Mouse (Mus musculus) midbrain, embryonic 13.5 days (tissue): ENCODE data around the gene Srpx. TPM values are rescaled to one million over a fixed set of nuclear protein-coding genes. Genes with fewer than 3 reads are reported as not detected.
A peak's percentile ranks its signal among the peaks of the same experiment; 100 is the strongest.

Source experiments
- ATAC-seq: fragments of 200-750 bp; cut with Nextera tagmentation; 2 replicates; pipeline ENCODE4 v1.8.0; 2017; ENCODE audit warnings: mild to moderate bottlenecking, moderate TSS enrichment, moderate library complexity
- H3K27ac ChIP-seq: fragments of 300-500 bp; sonication (generic); 2 replicates; pipeline ENCODE4 v1.5.1; 2015; ENCODE audit warnings: inconsistent platforms, mild to moderate bottlenecking, moderate library complexity
- H3K27me3 ChIP-seq: fragments of 300-500 bp; sonication (generic); 2 replicates; pipeline ENCODE4 v1.6.1; 2015; ENCODE audit warnings: mild to moderate bottlenecking, inconsistent platforms
- H3K36me3 ChIP-seq: fragments of 300-500 bp; sonication (generic); 2 replicates; pipeline ENCODE4 v1.6.1; 2015; ENCODE audit warnings: mild to moderate bottlenecking, inconsistent platforms
- H3K4me1 ChIP-seq: fragments of 300-500 bp; sonication (generic); replicated peaks from 2 replicates; pipeline ENCODE4 v1.6.1; 2015; ENCODE audit warnings: inconsistent platforms
- H3K4me2 ChIP-seq: fragments of 300-500 bp; sonication (generic); replicated peaks from 2 replicates; pipeline ENCODE4 v1.6.1; 2015; ENCODE audit warnings: moderate library complexity, mild to moderate bottlenecking, inconsistent platforms
- H3K4me3 ChIP-seq: fragments of 300-500 bp; sonication (generic); replicated peaks from 2 replicates; pipeline ENCODE4 v1.5.1; 2015; ENCODE audit warnings: mild to moderate bottlenecking, inconsistent platforms
- H3K9ac ChIP-seq: fragments of 300-500 bp; sonication (generic); replicated peaks from 2 replicates; pipeline ENCODE4 v1.6.1; 2015; ENCODE audit warnings: mild to moderate bottlenecking, inconsistent platforms
- H3K9me3 ChIP-seq: fragments of 300-500 bp; sonication (generic); 2 replicates; pipeline ENCODE4 v1.6.1; 2016; ENCODE audit warnings: mild to moderate bottlenecking, inconsistent platforms
- WGBS: fragments of 180-500 bp; shearing (Covaris S2); methylation state at CpG from one replicate; pipeline ENCODE4 v1.1.7; 2015; 5-methylcytosine and 5-hydroxymethylcytosine counted together
- polyA plus RNA-seq: library from polyadenylated mRNA; unstranded; fragments of >200 nt; fragmentation: Nextera tagmentation; extraction: Ambion mirVana; gene quantifications from 2 replicates; pipeline ENCODE4 v1.2.1, GENCODE M21; 2015

Srpx gene
- 2.1 and 2.2 TPM in 2 replicates for polyA plus RNA-seq

DNA sequence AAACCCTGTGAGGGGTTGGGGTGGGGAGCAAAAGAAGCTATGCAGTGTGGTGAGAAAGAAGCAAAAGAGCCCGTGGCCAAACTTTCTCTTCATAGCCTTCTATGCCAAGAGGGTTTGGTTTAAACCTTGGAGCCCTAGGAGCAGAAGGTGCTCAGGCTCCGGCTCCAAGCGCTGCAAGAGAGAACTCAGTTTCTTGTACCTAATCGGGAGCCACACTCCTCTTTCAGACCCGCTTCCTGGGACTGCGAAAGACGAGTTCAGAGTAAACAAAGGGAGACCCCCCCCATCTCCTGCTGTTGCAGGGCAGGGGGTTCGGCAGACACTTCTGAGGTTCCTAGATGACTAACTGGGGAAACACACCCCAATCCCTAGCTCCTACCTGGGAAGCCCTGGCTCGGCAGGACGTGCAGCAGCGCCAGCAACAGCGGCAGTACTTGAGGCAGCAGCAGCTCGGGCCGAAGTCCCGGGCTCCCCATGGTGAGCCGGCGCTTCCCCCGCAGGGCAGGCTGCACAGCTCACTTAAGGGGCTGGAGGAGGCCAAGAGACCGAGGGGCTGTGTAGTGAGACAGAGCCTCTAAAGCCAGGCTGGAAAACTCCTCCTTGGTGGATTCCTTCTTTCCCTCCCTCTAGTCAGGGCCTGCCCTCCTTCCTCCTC is at the start of gene Srpx:
TSS of gene Srpx (minus strand) at position 645 of the 655 bp plus-strand sequence.
- Histone ChIP-seq H3K27me3 (no peaks in the 10 kb centered on the region), H3K9me3 (no peaks in the 10 kb centered on the region), H3K4me1 (0 out of 2 replicates have a peak, but pooled peaks cover 3% of the 10 kb centered on the region), H3K9ac (peak within 1 kb of the TSS; percentile 51; the same call in 1 of the 2 replicates), H3K4me3 (peak within 1 kb of the TSS; percentile 37), H3K27ac (no peak within 1 kb of the TSS), H3K36me3 (no peaks in the 10 kb centered on the region), H3K4me2 (peak within 1 kb of the TSS; percentile 58)
- WGBS: 33% methylated on average over 19 of the region's 19 CpGs
- ATAC-seq: peak; percentile 78

- Histone ChIP-seq H3K27ac (no peak overlapping the region), H3K4me2 (no peak overlapping the region), H3K4me3 (no peak overlapping the region), H3K36me3 (no peaks in the 10 kb centered on the region), H3K9ac (no peak overlapping the region), H3K4me1 (no peaks in the 10 kb centered on the region), H3K9me3 (no peaks in the 10 kb centered on the region), H3K27me3 (no peaks in the 10 kb centered on the region)
- 61% methylated on average over 3 of the region's 3 CpGs for WGBS
- ATAC-seq: no peak
Observed at GRCm38 (mm10) chrX:10152390-10152789, 34.9 kb upstream of the Srpx start.

- Histone ChIP-seq H3K27me3 (no peaks in the 10 kb centered on the region), H3K4me3 (no peak overlapping the region), H3K9me3 (no peaks in the 10 kb centered on the region), H3K36me3 (no peaks in the 10 kb centered on the region), H3K4me2 (no peak overlapping the region), H3K9ac (no peak overlapping the region), H3K27ac (no peak overlapping the region), H3K4me1 (0 out of 2 replicates have a peak, but pooled peaks cover 3% of the 10 kb centered on the region)
- 45% methylated on average over 3 of the region's 3 CpGs for WGBS
- no peak for ATAC-seq
Observed at GRCm38 (mm10) chrX:10115780-10116179, 1.7 kb downstream of the Srpx start.

DNA sequence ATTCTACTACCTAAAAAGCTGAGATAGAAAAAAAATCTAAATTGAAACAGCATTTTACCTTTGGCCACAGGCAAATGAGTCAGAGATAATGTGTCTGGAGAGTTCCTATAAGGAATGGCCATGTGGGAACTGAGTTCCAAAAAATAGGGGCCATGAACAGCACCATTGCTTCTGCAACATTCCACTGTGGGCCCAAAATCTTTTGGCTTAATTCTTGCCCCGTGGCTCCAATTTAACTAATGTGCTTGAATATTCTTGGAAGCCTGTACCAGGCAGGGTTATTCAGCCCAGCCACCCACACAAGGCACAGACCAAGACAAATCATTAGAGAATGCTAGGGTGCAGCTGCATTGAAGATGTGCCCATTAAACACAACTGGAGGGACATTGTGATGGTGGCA is 6.8 kb downstream of the Srpx start:
- no peak overlapping the region for H3K27ac ChIP-seq
- no peak for ATAC-seq

DNA sequence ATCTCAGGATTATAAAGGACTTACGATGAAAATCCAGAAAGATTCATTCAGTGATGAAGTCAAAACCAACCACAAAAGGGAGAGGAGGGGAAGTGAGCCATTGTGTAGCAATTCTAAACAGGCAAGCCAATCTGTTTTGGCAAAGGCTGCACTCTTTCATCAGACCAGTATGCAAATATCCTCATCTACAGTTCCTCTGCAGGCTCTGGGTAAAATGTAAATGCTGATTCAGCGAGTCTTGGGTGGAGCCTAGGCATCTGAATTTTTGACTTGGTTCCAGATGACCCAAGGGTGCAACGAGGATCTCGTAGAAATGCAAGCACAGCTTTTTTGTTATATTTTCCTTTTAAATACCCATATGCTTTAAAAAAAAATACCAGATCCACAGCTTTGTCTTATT is 9.0 kb downstream of the Srpx start:
- 69% methylated on average over 4 of the region's 4 CpGs for WGBS
- Histone ChIP-seq H3K4me3 (no peak overlapping the region), H3K9ac (no peak overlapping the region), H3K9me3 (0 out of 2 replicates have a peak, but pooled peaks cover 3% of the 10 kb centered on the region), H3K4me2 (no peak overlapping the region), H3K4me1 (no peaks in the 10 kb centered on the region), H3K27ac (no peak overlapping the region), H3K27me3 (no peaks in the 10 kb centered on the region), H3K36me3 (no peaks in the 10 kb centered on the region)
- ATAC-seq: no peak

More for the DNA sequence above, 6.8 kb downstream of the Srpx start:
- H3K27me3 ChIP-seq: no peaks in the 10 kb centered on the region
- no peak overlapping the region for H3K9ac ChIP-seq
- 66% methylated on average over 1 of the region's 1 CpGs for WGBS
- no peak overlapping the region for H3K4me2 ChIP-seq
- 0 out of 2 replicates have a peak, but pooled peaks cover 3% of the 10 kb centered on the region for H3K9me3 ChIP-seq
- H3K4me1 ChIP-seq: no peaks in the 10 kb centered on the region
- H3K36me3 ChIP-seq: no peaks in the 10 kb centered on the region
- no peak overlapping the region for H3K4me3 ChIP-seq

- ATAC-seq: no peak
- Histone ChIP-seq H3K4me2 (no peak overlapping the region), H3K27me3 (no peaks in the 10 kb centered on the region), H3K4me3 (no peak overlapping the region), H3K9ac (no peak overlapping the region), H3K36me3 (no peaks in the 10 kb centered on the region), H3K27ac (no peak overlapping the region), H3K9me3 (0 out of 2 replicates have a peak, but pooled peaks cover 3% of the 10 kb centered on the region), H3K4me1 (no peaks in the 10 kb centered on the region)
- 70% methylated on average over 5 of the region's 5 CpGs for WGBS
Observed at GRCm38 (mm10) chrX:10105475-10105874, 12.0 kb downstream of the Srpx start.

DNA sequence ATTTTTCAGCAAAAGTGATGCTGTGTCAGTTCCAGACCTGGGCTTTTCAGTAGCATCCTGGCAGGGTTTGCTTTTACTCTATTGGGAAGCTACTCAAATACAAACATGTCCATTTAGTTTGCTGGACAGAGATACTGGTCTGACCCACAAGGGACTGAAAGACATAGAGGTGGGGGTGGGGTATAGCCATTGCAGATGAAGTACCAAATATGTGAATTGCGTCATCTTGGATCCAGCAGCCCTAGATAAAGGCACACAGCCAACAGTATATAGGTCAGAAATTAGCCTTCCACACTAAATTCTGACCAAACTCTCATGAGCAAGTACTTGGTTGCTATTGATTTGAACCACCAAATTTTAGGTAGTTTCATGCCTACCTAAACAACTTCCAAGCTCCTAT is 14.8 kb downstream of the Srpx start:
- 95% methylated on average over 1 of the region's 1 CpGs for WGBS
- Histone ChIP-seq H3K9ac (no peak overlapping the region), H3K36me3 (no peaks in the 10 kb centered on the region), H3K27ac (no peak overlapping the region), H3K4me3 (no peak overlapping the region), H3K4me2 (no peak overlapping the region), H3K9me3 (0 out of 2 replicates have a peak, but pooled peaks cover under 1% of the 10 kb centered on the region), H3K27me3 (no peaks in the 10 kb centered on the region), H3K4me1 (no peaks in the 10 kb centered on the region)
- no peak for ATAC-seq

- Histone ChIP-seq H3K9ac (no peak overlapping the region), H3K4me3 (no peak overlapping the region), H3K27me3 (no peaks in the 10 kb centered on the region), H3K9me3 (no peaks in the 10 kb centered on the region), H3K4me2 (no peak overlapping the region), H3K36me3 (no peaks in the 10 kb centered on the region), H3K4me1 (no peaks in the 10 kb centered on the region), H3K27ac (no peak overlapping the region)
- 57% methylated on average over 3 of the region's 3 CpGs for WGBS
- no peak for ATAC-seq
Observed at GRCm38 (mm10) chrX:10095797-10096196, 21.7 kb downstream of the Srpx start.

GRCm38 (mm10) chrX:10080385-10080784 is 37.1 kb downstream of the Srpx start:
- H3K27ac ChIP-seq: no peak overlapping the region
- H3K4me3 ChIP-seq: no peak overlapping the region
- no peak overlapping the region for H3K9ac ChIP-seq
- 69% methylated on average over 3 of the region's 3 CpGs for WGBS
- ATAC-seq: no peak
- no peak overlapping the region for H3K4me2 ChIP-seq
- H3K27me3 ChIP-seq: no peaks in the 10 kb centered on the region
- no peaks in the 10 kb centered on the region for H3K9me3 ChIP-seq
- H3K36me3 ChIP-seq: no peaks in the 10 kb centered on the region
- no peaks in the 10 kb centered on the region for H3K4me1 ChIP-seq

- Histone ChIP-seq H3K4me2 (no peak overlapping the region), H3K9ac (no peak overlapping the region), H3K27me3 (no peaks in the 10 kb centered on the region), H3K27ac (no peak overlapping the region), H3K4me1 (no peaks in the 10 kb centered on the region), H3K4me3 (no peak overlapping the region), H3K9me3 (no peaks in the 10 kb centered on the region), H3K36me3 (no peaks in the 10 kb centered on the region)
- ATAC-seq: no peak
- WGBS: 28% methylated on average over 1 of the region's 1 CpGs
Observed at GRCm38 (mm10) chrX:10079981-10080380, 37.5 kb downstream of the Srpx start.

DNA sequence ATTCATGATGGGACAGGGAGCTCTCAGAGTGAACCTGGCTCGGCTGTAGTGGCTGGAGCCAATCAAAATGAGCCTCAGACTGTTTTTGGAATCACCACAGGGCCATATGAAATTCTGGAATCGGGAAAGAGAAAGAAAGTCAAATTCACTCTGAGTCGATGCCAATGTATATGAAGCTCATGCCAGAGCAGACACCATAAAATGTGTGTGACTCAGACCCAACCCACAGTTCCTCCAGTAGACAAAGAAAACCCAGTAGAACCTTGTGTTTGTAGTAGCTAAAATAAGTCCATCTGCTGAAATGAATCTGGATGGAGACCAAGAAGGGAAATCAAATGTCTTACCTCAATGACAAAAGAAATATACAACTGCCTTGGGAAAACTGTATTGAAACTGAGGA is 43.5 kb downstream of the Srpx start:
- no peaks in the 10 kb centered on the region for H3K9me3 ChIP-seq
- no peak for ATAC-seq
- H3K36me3 ChIP-seq: no peaks in the 10 kb centered on the region
- no peak overlapping the region for H3K4me2 ChIP-seq
- H3K9ac ChIP-seq: no peak overlapping the region
- no peaks in the 10 kb centered on the region for H3K4me1 ChIP-seq
- no peak overlapping the region for H3K27ac ChIP-seq
- H3K27me3 ChIP-seq: no peaks in the 10 kb centered on the region
- no peak overlapping the region for H3K4me3 ChIP-seq
- WGBS: 78% methylated on average over 3 of the region's 3 CpGs

GRCm38 (mm10) chrX:10071529-10071928 is 46.0 kb downstream of the Srpx start:
- Histone ChIP-seq H3K4me3 (no peak overlapping the region), H3K9ac (no peak overlapping the region), H3K4me2 (no peak overlapping the region), H3K4me1 (no peaks in the 10 kb centered on the region), H3K9me3 (no peaks in the 10 kb centered on the region), H3K27me3 (no peaks in the 10 kb centered on the region), H3K27ac (no peak overlapping the region), H3K36me3 (no peaks in the 10 kb centered on the region)
- 70% methylated on average over 2 of the region's 2 CpGs for WGBS
- peak; percentile 53 for ATAC-seq

- 23% methylated on average over 6 of the region's 6 CpGs for WGBS
- no peak overlapping the region for H3K4me2 ChIP-seq
- H3K4me1 ChIP-seq: no peaks in the 10 kb centered on the region
- no peaks in the 10 kb centered on the region for H3K36me3 ChIP-seq
- H3K27ac ChIP-seq: no peak overlapping the region
- no peaks in the 10 kb centered on the region for H3K9me3 ChIP-seq
- H3K9ac ChIP-seq: no peak overlapping the region
- no peak overlapping the region for H3K4me3 ChIP-seq
- ATAC-seq: peak; percentile 62; the same call in 1 of the 2 replicates
- no peaks in the 10 kb centered on the region for H3K27me3 ChIP-seq
Observed at GRCm38 (mm10) chrX:10070689-10071088, 46.8 kb downstream of the Srpx start.
